Mouse (Mus musculus): ENCODE measurements around the gene Atp5j2.

DNA sequence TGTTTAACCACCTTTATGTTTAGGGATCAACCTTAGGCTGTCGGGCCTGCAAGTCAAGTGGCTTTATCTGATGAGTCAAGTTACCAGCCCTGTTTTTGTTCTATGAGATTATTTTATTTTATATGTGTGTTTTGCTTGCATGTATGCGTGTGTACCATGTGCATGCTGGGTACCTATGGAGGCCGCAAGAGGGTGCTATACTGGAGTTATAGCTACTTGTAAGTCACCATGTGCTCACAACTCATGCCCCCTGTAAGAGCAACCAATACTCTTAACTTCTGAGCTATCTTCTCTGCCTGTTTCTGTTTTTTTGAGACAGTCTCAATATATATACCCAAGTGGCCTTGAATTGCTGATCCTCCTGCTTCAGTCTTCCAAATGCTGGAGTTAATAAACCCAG lies 21.6 kb upstream of the Atp5j2 start:
- no peak for TF ChIP-seq CTCF (IDR thresholded peaks at IDR 0.05; ENCODE audit: low read depth)
- TF ChIP-seq EP300 (IDR thresholded peaks at IDR 0.05; ENCODE audit: low read depth): no peak

Measured in liver, embryonic 14.5 days (tissue).